Mouse (Mus musculus) naive thymus-derived CD4-positive, alpha-beta T cell, adult 2 months (primary cell): ENCODE data around the gene Zdhhc13.
A peak's percentile ranks its signal among the peaks of the same experiment; 100 is the strongest.

ENCODE experiments used
- DNase-seq: peaks from one replicate; pipeline ENCODE4 v3.0.0-alpha.2; 2011; ENCODE audit warnings: low read depth

Zdhhc13 gene

GRCm38 (mm10) chr7:48842353-48842752, 53.5 kb downstream of the Zdhhc13 start:
- DNase-seq: no peak

GRCm38 (mm10) chr7:48843541-48843940, 54.7 kb downstream of the Zdhhc13 start:
- DNase-seq: no peak

GRCm38 (mm10) chr7:48845213-48845973, 56.6 kb downstream of the Zdhhc13 start:
- DNase-seq: no peak

- DNase-seq: no peak
These were observed 58.0 kb downstream of the Zdhhc13 start for GRCm38 (mm10) chr7:48846755-48847154.

- no peak for DNase-seq
These were observed 59.2 kb downstream of the Zdhhc13 start, which contains the start of gene Csrp3 for GRCm38 (mm10) chr7:48847820-48848650. Gene Csrp3, minus strand, starts transcription at chr7:48848033.

- no peak for DNase-seq
These were observed 62.8 kb downstream of the Zdhhc13 start for GRCm38 (mm10) chr7:48851529-48852104.

GRCm38 (mm10) chr7:48853496-48853895, 64.7 kb downstream of the Zdhhc13 start:
- no peak for DNase-seq

- DNase-seq: no peak
These were observed 66.7 kb downstream of the Zdhhc13 start for GRCm38 (mm10) chr7:48855461-48855860.

GRCm38 (mm10) chr7:48858257-48858656, 69.5 kb downstream of the Zdhhc13 start:
- DNase-seq: no peak

GRCm38 (mm10) chr7:48859362-48859761, 70.6 kb downstream of the Zdhhc13 start:
- DNase-seq: no peak

GRCm38 (mm10) chr7:48860948-48861347, 72.1 kb downstream of the Zdhhc13 start:
- DNase-seq: no peak

- DNase-seq: no peak
These were observed 73.0 kb downstream of the Zdhhc13 start for GRCm38 (mm10) chr7:48861796-48862195.

GRCm38 (mm10) chr7:48864199-48864598, 75.4 kb downstream of the Zdhhc13 start:
- DNase-seq: no peak

- no peak for DNase-seq
These were observed 76.1 kb downstream of the Zdhhc13 start for GRCm38 (mm10) chr7:48864671-48865458.

- DNase-seq: no peak
These were observed 78.8 kb downstream of the Zdhhc13 start for GRCm38 (mm10) chr7:48867576-48867975.

- DNase-seq: no peak
These were observed 81.3 kb downstream of the Zdhhc13 start for GRCm38 (mm10) chr7:48870144-48870543.

GRCm38 (mm10) chr7:48870579-48871180, 81.9 kb downstream of the Zdhhc13 start:
- no peak for DNase-seq

- DNase-seq: no peak
These were observed 82.5 kb downstream of the Zdhhc13 start for GRCm38 (mm10) chr7:48871292-48871691.

GRCm38 (mm10) chr7:48875096-48875495, 86.3 kb downstream of the Zdhhc13 start:
- no peak for DNase-seq

- peak; percentile 71 for DNase-seq
These were observed 87.7 kb downstream of the Zdhhc13 start for GRCm38 (mm10) chr7:48876526-48876925.
